Mouse (Mus musculus): ENCODE data around the gene Bend7. TPM values are rescaled to one million over a fixed set of nuclear protein-coding genes. Genes with fewer than 3 reads are reported as not detected.

Gene Bend7
- total RNA-seq, 4 experiments from 2014 or later, result 0.85 to 2.3 (median 1.5) TPM

Other genes starting within 250 kb of the Bend7 start
- gene Prpf18, start 65.7 kb upstream of the Bend7 start, total RNA-seq (2022), result 10 to 100 TPM; 38.0 to 46.6 (median 42.7) TPM
- gene Sephs1, start 163.7 kb downstream of the Bend7 start, total RNA-seq (2022), result 10 to 100 TPM; 18.2 to 22.6 (median 19.5) TPM
- gene Phyh, start 201.2 kb downstream of the Bend7 start, total RNA-seq (2022), result 100 to 1,000 TPM; 155 to 199 (median 177) TPM